Mouse (Mus musculus): ENCODE measurements around the gene Xlr3b.
A peak's percentile ranks its signal among the peaks of the same experiment; 100 is the strongest.
"Not testable (repeated sequence)": the region's sequence is repeated elsewhere in the genome, so short reads cannot be mapped to it uniquely, and the experiment has no call there.

Gene Xlr3b

DNA sequence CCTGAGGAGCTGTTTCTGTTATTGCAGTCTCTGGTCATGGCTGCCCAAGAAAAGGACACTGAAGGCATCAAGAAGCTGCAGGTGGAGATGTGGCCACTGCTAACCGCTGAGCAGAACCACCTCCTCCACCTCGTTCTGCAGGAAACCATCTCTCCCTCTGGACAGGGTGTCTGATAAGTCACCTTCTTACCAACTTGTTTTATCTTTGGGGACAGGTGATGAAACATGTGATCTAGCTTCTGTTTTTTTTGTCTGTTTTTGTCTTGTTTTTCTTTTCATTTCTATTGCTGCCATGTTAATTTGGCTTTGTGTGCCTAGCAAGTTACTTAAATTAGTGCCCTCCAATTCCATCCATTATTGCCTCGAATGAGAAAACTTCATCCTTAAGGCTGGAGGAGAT, 37.3 kb downstream of the Xlr3b start:
- Histone ChIP-seq H3K4me1 (replicated peaks; ENCODE audit: low read depth, low read length) (no peaks in the 10 kb centered on the region), H3K9me3 (ENCODE audit: low read length) (no peaks in the 10 kb centered on the region), H3K4me3 (replicated peaks; ENCODE audit: low read length) (peak overlapping the region; percentile 82), H3K27me3 (ENCODE audit: insufficient read depth, low read length) (no peaks in the 10 kb centered on the region), H3K36me3 (ENCODE audit: insufficient read depth, low read length) (no peaks in the 10 kb centered on the region)
- TF ChIP-seq NANOG (IDR thresholded peaks at IDR 0.05; ENCODE audit: borderline replicate concordance, low read length) (no peak), CTCF (conservative IDR thresholded peaks at IDR 0.05; ENCODE audit: low read length) (no peak)

DNA sequence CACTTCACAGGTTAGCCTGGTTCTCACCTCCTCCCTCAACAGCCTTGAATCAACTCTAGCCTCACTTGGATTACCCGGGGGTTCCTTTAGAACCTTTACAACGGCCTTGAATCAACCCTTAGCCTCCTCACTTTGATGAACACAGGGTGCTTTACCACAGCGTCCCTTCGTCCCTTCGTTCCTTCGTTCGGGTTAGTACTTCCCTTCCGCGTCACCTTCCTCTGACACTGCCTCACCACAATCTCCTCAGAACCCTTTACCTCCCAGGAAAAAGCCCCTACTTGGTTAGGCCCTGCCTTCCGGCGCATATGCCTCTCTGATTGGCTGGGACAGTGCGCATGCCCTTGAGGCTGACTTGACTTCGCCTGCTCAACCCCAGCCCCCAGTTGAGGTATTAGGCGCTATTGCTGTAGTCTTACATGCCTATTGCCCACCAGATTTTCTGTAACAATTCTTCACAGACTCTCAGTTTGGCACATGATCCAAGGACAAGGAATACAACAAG, 50.9 kb downstream of the Xlr3b start, which contains the start of gene Xlr4c:
Xlr4c (minus strand) TSS at position 310 of the 505 bp plus-strand sequence.
- H3K4me3 ChIP-seq (replicated peaks; ENCODE audit: low read length); H3K36me3 ChIP-seq (ENCODE audit: insufficient read depth, low read length); H3K27me3 ChIP-seq (ENCODE audit: insufficient read depth, low read length); H3K9me3 ChIP-seq (ENCODE audit: low read length); H3K4me1 ChIP-seq (replicated peaks; ENCODE audit: low read depth, low read length): not testable (repeated sequence)

Measured in E14TG2a.4 (cell line).